Mouse (Mus musculus): ENCODE measurements around the gene Syngr1. TPM values are rescaled to one million over a fixed set of nuclear protein-coding genes. Genes with fewer than 3 reads are reported as not detected.

The Syngr1 gene
- polyA plus RNA-seq, 1 experiment, result 94.8 TPM

GRCm38 (mm10) chr15:80127191-80127590, 36.1 kb downstream of the Syngr1 start:
- peaks cover 8% of the 10 kb centered on the region; the same call in 1 of the 2 replicates for H3K4me1 ChIP-seq (ENCODE audit: control insufficient read depth, insufficient read depth, low read length)
- TF ChIP-seq POLR2A (IDR thresholded peaks at IDR 0.05; ENCODE audit: low read depth, low read length) (no peak), CTCF (conservative IDR thresholded peaks at IDR 0.05; ENCODE audit: insufficient read depth, insufficient read length, low read depth, low read length) (no peak)
- H3K27me3 ChIP-seq (replicated peaks; ENCODE audit: control insufficient read depth, insufficient read depth, low read length), result no peaks in the 10 kb centered on the region
- H3K27ac ChIP-seq (ENCODE audit: insufficient read depth, low read depth, low read length), result no peak overlapping the region
- H3K4me3 ChIP-seq (ENCODE audit: insufficient read depth, low read depth, low read length), result no peak overlapping the region
- DNase-seq, result peak; percentile 35
- no peaks in the 10 kb centered on the region for H3K36me3 ChIP-seq (ENCODE audit: control insufficient read depth, insufficient read depth, low read length)
- WGBS, result 48% methylated on average over 1 of the region's 1 CpGs

GRCm38 (mm10) chr15:80129982-80130381, 38.8 kb downstream of the Syngr1 start:
- Histone ChIP-seq H3K4me1 (ENCODE audit: control insufficient read depth, insufficient read depth, low read length) (peaks cover 8% of the 10 kb centered on the region; the same call in 1 of the 2 replicates), H3K36me3 (ENCODE audit: control insufficient read depth, insufficient read depth, low read length) (no peaks in the 10 kb centered on the region), H3K4me3 (ENCODE audit: insufficient read depth, low read depth, low read length) (no peak overlapping the region), H3K27ac (ENCODE audit: insufficient read depth, low read depth, low read length) (no peak overlapping the region), H3K27me3 (replicated peaks; ENCODE audit: control insufficient read depth, insufficient read depth, low read length) (no peaks in the 10 kb centered on the region)
- 89% methylated on average over 6 of the region's 6 CpGs for WGBS
- no peak for TF ChIP-seq POLR2A (IDR thresholded peaks at IDR 0.05; ENCODE audit: low read depth, low read length)
- TF ChIP-seq CTCF (conservative IDR thresholded peaks at IDR 0.05; ENCODE audit: insufficient read depth, insufficient read length, low read depth, low read length), result no peak
- DNase-seq, result no peak

DNA sequence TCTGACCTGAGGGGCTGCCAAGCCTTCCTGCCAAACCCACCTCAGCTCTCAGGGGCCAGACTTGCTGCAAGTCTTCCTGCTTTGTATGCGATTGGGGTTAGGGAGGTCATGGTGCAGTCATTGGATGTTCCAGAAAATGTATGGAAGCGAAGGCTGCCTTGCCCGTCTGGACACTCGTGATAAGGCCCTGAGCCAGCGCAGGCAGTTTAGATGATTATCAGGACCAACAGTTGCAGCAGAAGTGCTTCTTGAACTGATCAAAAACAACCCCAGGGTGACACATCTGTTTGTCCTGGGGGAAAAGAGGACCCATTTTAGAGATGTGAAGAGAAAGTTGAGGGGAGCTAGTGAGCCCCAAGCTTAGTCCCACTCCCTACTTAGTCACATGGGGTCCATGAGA, 39.6 kb downstream of the Syngr1 start:
- Histone ChIP-seq H3K4me3 (ENCODE audit: insufficient read depth, low read depth, low read length) (no peak overlapping the region), H3K4me1 (ENCODE audit: control insufficient read depth, insufficient read depth, low read length) (peaks cover 6% of the 10 kb centered on the region; the same call in 1 of the 2 replicates), H3K36me3 (ENCODE audit: control insufficient read depth, insufficient read depth, low read length) (no peaks in the 10 kb centered on the region), H3K27ac (ENCODE audit: insufficient read depth, low read depth, low read length) (no peak overlapping the region), H3K27me3 (replicated peaks; ENCODE audit: control insufficient read depth, insufficient read depth, low read length) (no peaks in the 10 kb centered on the region)
- WGBS, result 78% methylated on average over 5 of the region's 5 CpGs
- TF ChIP-seq CTCF (conservative IDR thresholded peaks at IDR 0.05; ENCODE audit: insufficient read depth, insufficient read length, low read depth, low read length), result no peak
- TF ChIP-seq POLR2A (IDR thresholded peaks at IDR 0.05; ENCODE audit: low read depth, low read length), result no peak
- DNase-seq, result no peak

- WGBS, result 78% methylated on average over 6 of the region's 6 CpGs
- Histone ChIP-seq H3K27me3 (replicated peaks; ENCODE audit: control insufficient read depth, insufficient read depth, low read length) (no peaks in the 10 kb centered on the region), H3K4me3 (ENCODE audit: insufficient read depth, low read depth, low read length) (no peak overlapping the region), H3K27ac (ENCODE audit: insufficient read depth, low read depth, low read length) (no peak overlapping the region), H3K36me3 (ENCODE audit: control insufficient read depth, insufficient read depth, low read length) (no peaks in the 10 kb centered on the region), H3K4me1 (ENCODE audit: control insufficient read depth, insufficient read depth, low read length) (peaks cover 6% of the 10 kb centered on the region; the same call in 1 of the 2 replicates)
- TF ChIP-seq POLR2A (IDR thresholded peaks at IDR 0.05; ENCODE audit: low read depth, low read length) (no peak), CTCF (conservative IDR thresholded peaks at IDR 0.05; ENCODE audit: insufficient read depth, insufficient read length, low read depth, low read length) (no peak)
- DNase-seq, result no peak
These were observed 40.3 kb downstream of the Syngr1 start for GRCm38 (mm10) chr15:80131421-80131820.

GRCm38 (mm10) chr15:80132452-80132851, 41.3 kb downstream of the Syngr1 start:
- Histone ChIP-seq H3K36me3 (ENCODE audit: control insufficient read depth, insufficient read depth, low read length) (no peaks in the 10 kb centered on the region), H3K4me3 (ENCODE audit: insufficient read depth, low read depth, low read length) (peak overlapping the region; percentile 7; the same call in 1 of the 2 replicates), H3K4me1 (ENCODE audit: control insufficient read depth, insufficient read depth, low read length) (peaks cover 6% of the 10 kb centered on the region; the same call in 1 of the 2 replicates), H3K27me3 (replicated peaks; ENCODE audit: control insufficient read depth, insufficient read depth, low read length) (no peaks in the 10 kb centered on the region), H3K27ac (ENCODE audit: insufficient read depth, low read depth, low read length) (no peak overlapping the region)
- DNase-seq, result no peak
- WGBS, result 57% methylated on average over 9 of the region's 9 CpGs
- TF ChIP-seq POLR2A (IDR thresholded peaks at IDR 0.05; ENCODE audit: low read depth, low read length), result no peak
- no peak for TF ChIP-seq CTCF (conservative IDR thresholded peaks at IDR 0.05; ENCODE audit: insufficient read depth, insufficient read length, low read depth, low read length)

GRCm38 (mm10) chr15:80132993-80133586, 42.0 kb downstream of the Syngr1 start, which contains the start of gene Tab1:
TSS of gene Tab1 (plus strand) at chr15:80133127.
- Histone ChIP-seq H3K4me1 (ENCODE audit: control insufficient read depth, insufficient read depth, low read length) (peaks cover 6% of the 10 kb centered on the region; the same call in 1 of the 2 replicates), H3K36me3 (ENCODE audit: control insufficient read depth, insufficient read depth, low read length) (no peaks in the 10 kb centered on the region), H3K27ac (ENCODE audit: insufficient read depth, low read depth, low read length) (peak within 1 kb of the TSS; percentile 95), H3K27me3 (replicated peaks; ENCODE audit: control insufficient read depth, insufficient read depth, low read length) (no peaks in the 10 kb centered on the region), H3K4me3 (ENCODE audit: insufficient read depth, low read depth, low read length) (peak within 1 kb of the TSS; percentile 64)
- DNase-seq, result peak; percentile 94
- peak; percentile 60 for TF ChIP-seq CTCF (conservative IDR thresholded peaks at IDR 0.05; ENCODE audit: insufficient read depth, insufficient read length, low read depth, low read length)
- TF ChIP-seq POLR2A (IDR thresholded peaks at IDR 0.05; ENCODE audit: low read depth, low read length), result peak; percentile 47
- 1% methylated on average over 58 of the region's 59 CpGs for WGBS

DNA sequence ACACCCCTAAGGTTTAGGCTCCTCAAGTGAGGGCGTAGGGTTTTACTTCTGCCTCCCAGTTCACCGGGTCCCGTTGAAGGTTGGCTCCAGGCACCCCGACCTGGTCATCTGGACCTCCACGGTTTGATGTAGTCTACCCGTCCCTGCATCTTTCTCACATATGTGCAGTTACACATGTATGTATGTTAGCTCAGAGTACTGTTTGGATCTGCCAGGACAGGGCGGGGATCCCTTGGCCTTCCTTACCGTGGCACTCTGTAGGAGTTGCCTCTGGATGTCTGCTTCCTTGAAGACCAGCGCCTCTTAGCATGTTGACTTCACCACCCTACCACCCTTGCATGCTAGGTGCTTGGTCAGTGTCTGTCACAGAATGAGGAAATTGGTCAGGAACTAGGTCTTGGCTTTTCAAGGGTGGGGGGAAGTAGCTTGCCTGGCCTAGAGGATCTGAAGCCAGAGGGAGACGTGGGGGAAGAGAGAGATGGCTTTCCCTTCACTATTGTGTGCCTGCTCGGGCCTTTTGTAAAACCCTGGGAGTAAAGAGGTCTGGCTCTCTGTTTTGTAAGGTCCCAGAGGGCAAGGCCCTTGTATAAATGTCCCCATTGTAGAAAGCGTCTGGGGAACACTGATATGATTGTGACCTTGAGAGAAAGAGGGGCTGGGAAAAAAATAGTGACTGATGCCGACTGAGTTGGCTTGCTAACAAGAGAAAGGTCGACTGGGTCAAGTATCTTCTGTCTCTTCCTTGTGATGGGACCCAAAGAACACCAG, 42.7 kb downstream of the Syngr1 start:
- H3K27ac ChIP-seq (ENCODE audit: insufficient read depth, low read depth, low read length), result peak overlapping the region; percentile 95
- H3K36me3 ChIP-seq (ENCODE audit: control insufficient read depth, insufficient read depth, low read length), result no peaks in the 10 kb centered on the region
- H3K4me1 ChIP-seq (ENCODE audit: control insufficient read depth, insufficient read depth, low read length), result peaks cover 13% of the 10 kb centered on the region; the same call in 1 of the 2 replicates
- H3K4me3 ChIP-seq (ENCODE audit: insufficient read depth, low read depth, low read length), result peak overlapping the region; percentile 64
- no peaks in the 10 kb centered on the region for H3K27me3 ChIP-seq (replicated peaks; ENCODE audit: control insufficient read depth, insufficient read depth, low read length)
- TF ChIP-seq POLR2A (IDR thresholded peaks at IDR 0.05; ENCODE audit: low read depth, low read length) (no peak), CTCF (conservative IDR thresholded peaks at IDR 0.05; ENCODE audit: insufficient read depth, insufficient read length, low read depth, low read length) (no peak)
- DNase-seq, result peak; percentile 52
- 6% methylated on average over 14 of the region's 14 CpGs for WGBS
